Mouse (Mus musculus): ENCODE data around the gene Duox2.

Gene Duox2

GRCm38 (mm10) chr2:122236321-122236720 lies 61.9 kb downstream of the Duox2 start:
- DNase-seq: peak; percentile 62 to 66

- DNase-seq: peak; percentile 84 to 87
These were observed 62.8 kb downstream of the Duox2 start for GRCm38 (mm10) chr2:122235425-122235824.

DNA sequence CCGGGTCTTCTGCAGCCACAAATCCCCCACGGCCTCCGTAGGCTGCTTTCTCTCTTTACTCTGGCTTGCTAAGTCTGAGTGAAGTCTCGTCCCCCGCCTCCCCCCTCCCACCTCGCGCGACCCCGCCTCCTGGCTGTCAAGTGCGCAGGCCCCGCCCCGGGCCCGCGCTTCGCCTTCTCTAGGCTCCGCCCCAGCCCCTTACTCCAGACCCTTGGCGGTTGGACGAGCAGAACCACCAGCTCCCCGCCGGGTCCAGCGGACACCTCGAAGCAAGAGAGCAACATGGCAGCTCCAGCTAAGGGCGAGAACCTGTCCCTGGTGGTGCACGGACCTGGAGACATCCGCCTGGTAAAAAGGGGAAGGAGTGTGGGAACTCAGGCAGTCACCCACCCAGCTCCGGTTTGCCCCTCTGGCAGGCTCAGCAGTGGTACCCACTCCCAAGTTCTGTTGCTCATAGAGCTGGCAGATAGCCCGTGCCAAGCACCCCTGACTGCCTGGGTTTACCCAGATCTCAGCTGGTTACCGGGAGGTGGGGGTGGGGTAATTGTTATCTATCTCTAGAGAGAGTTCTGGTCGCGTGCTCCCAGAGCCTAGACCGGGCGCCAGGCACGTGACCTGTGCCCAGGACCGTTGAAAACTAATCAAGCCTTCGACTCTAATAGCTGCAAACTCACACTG lies 63.5 kb downstream of the Duox2 start, which contains the start of gene Sord:
TSS of gene Sord (plus strand) at position 139 of the 678 bp plus-strand sequence.
- peak; percentile 82 to 87 for DNase-seq

- DNase-seq: peak; percentile 51 to 63
These were observed 64.3 kb downstream of the Duox2 start for GRCm38 (mm10) chr2:122233759-122234557.

GRCm38 (mm10) chr2:122233341-122233740 lies 64.9 kb downstream of the Duox2 start:
- no peak for DNase-seq

DNA sequence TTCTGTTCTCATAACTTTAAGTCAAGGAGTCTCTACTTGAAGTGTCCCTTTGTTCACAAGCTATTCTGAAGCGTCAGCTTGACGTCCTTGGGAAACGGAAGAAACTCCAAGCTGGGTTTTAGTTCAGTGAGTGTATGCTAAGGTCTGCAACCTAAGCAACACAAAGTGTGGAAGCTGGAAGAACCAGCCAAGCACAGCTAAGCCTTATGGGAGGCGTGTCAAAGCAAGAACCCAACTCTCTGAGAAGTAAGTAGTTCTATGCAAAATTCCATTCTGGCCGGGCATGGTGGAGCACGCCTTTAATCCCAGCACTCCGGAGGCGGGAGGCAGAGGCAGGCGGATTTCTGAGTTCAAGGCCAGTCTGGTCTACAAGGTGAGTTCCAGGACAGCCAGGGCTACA lies 66.6 kb downstream of the Duox2 start:
- no peak for DNase-seq

- no peak for DNase-seq
These were observed 67.9 kb downstream of the Duox2 start for GRCm38 (mm10) chr2:122230395-122230794.

Measured in kidney, adult 8-10 months (tissue).